Mouse (Mus musculus) c-Kit-positive CD71-negative TER-119-negative erythroid progenitor cells, embryonic 14.5 days (primary cell): ENCODE data around the gene Gm21773.
"Not testable (repeated sequence)": the region's sequence is repeated elsewhere in the genome, so short reads cannot be mapped to it uniquely, and the experiment has no call there.

Experiments
- DNase-seq: peaks from one replicate; pipeline ENCODE4 v3.0.0-alpha.2; 2013; ENCODE audit warnings: low read depth

Gene Gm21773

GRCm38 (mm10) chrY:25309260-25309659 lies at the start of gene Gm21773:
Gm21773 (minus strand) TSS chrY:25309360.
- not testable (repeated sequence) for DNase-seq
